Comparison of ENCODE assay signal across 25 mouse cellular contexts in genomic region chr11:23823244-23823643, GRCm38 (mm10). TPM values are rescaled to one million over a fixed set of nuclear protein-coding genes. Genes with fewer than 3 reads are reported as not detected.
DNase-seq lines count a peak whose midpoint lies in the region; ATAC-seq and TF ChIP-seq lines count a peak whose summit lies in the region.
"Had no signal": no experiment of that assay in that cellular context is flagged by ENCODE, and none has a peak within 500 bp of the region (broad histone marks: within the 10 kb centered on the region; RNA-seq: fewer than 3 reads in every experiment).

No protein-coding gene starts in this region.

- intact Hi-C loops in heart, postnatal 10 days (cut with DNase I) = no loop called here

- peak in 1 of 2 experiments; percentile 69 for DNase-seq in spleen, adult 2 months (ENCODE audit: low read depth in 1 of 2, low spot score in 2 of 2)
- no peak for DNase-seq in spleen, postnatal 4 days (ENCODE audit: low spot score in 2 of 2)
- peak; percentile 6 for DNase-seq in skeletal muscle tissue, adult 2 months (ENCODE audit: low read depth, low spot score)
- no peak for DNase-seq in gastrocnemius, adult 18-20 months (ENCODE audit: low spot score)
- no peak for DNase-seq in heart, postnatal 10 days
- no peak for DNase-seq in heart, adult 9 months (ENCODE audit: low spot score in 2 of 2)
- DNase-seq: cerebellum, adult 18-20 months; cerebellum, postnatal 25 days; gastrocnemius, postnatal 14 days; heart, adult 2 months; left cerebral cortex, postnatal 4 days; right cerebral cortex, postnatal 14 days; spleen, adult 18-20 months; thymus, adult 2 months had no signal

- TF ChIP-seq POLR2A in spleen, adult 2 months (IDR thresholded peaks at IDR 0.05; ENCODE audit: low read depth, low read length) = no peak

- WGBS in spleen, adult 2 months = 37% methylated on average over 3 of the region's 3 CpGs

- peaks cover 18% of the 10 kb centered on the region; the same call in 1 of the 2 replicates for H3K4me1 ChIP-seq in spleen, adult 2 months (ENCODE audit: control insufficient read depth, insufficient read depth, insufficient read length)
- H3K4me1 ChIP-seq: forebrain, embryonic 13.5 days; hindbrain, embryonic 10.5 days; limb, embryonic 15.5 days; midbrain, embryonic 12.5 days had no signal

- ATAC-seq in activated CD4-positive, CD25-positive, alpha-beta regulatory T cell, adult 4 months = peak; percentile 37
- peak; percentile 54 for ATAC-seq in inflammation-experienced regulatory T-cells, adult 6 months
- ATAC-seq: forebrain, embryonic 13.5 days; hindbrain, postnatal 0 days; intestine, postnatal 0 days; lung, postnatal 0 days had no signal

- no peak overlapping the region for H3K4me3 ChIP-seq in spleen, adult 2 months (ENCODE audit: extremely low read depth, insufficient read depth, insufficient read length)
- H3K4me3 ChIP-seq: forebrain, embryonic 13.5 days; heart, adult 2 months; hindbrain, embryonic 10.5 days; left cerebral cortex, adult 2 months; limb, embryonic 15.5 days; midbrain, embryonic 12.5 days had no signal

- no peaks in the 10 kb centered on the region for H3K27me3 ChIP-seq in spleen, adult 2 months (ENCODE audit: control insufficient read depth, insufficient read depth, low read length)
- H3K27me3 ChIP-seq: forebrain, embryonic 13.5 days; limb, embryonic 15.5 days; midbrain, embryonic 12.5 days had no signal

- peak overlapping the region; percentile 54; the same call in 1 of the 2 replicates for H3K27ac ChIP-seq in spleen, adult 2 months (ENCODE audit: insufficient read depth, low read length)
- H3K27ac ChIP-seq: forebrain, embryonic 13.5 days; heart, adult 2 months; hindbrain, embryonic 10.5 days; hindbrain, postnatal 0 days; left cerebral cortex, adult 2 months; limb, embryonic 15.5 days; midbrain, embryonic 12.5 days; stomach, postnatal 0 days had no signal

- no peak for TF ChIP-seq CTCF in spleen, adult 2 months (IDR thresholded peaks at IDR 0.05; ENCODE audit: extremely low read depth, insufficient read depth, insufficient read length, insufficient replicate concordance)

- H3K36me3 ChIP-seq in spleen, adult 2 months (ENCODE audit: control insufficient read depth, insufficient read depth, low read length) = no peaks in the 10 kb centered on the region
- H3K36me3 ChIP-seq: hindbrain, embryonic 10.5 days; limb, embryonic 15.5 days; midbrain, embryonic 12.5 days had no signal

RNA-seq across cellular contexts. Expression of gene Rel, which starts 52.5 kb away (rescaled TPM):
- polyA plus RNA-seq in spleen, adult 2 months (2012; rRNA removed) = 12.4 and 13.6 TPM in 2 replicates
- polyA plus RNA-seq in activated CD4-positive, CD25-positive, alpha-beta regulatory T cell, adult 4 months (2017; shearing (Covaris generic)) = 10 to 100 TPM; 19.5 to 23.8 TPM
- polyA plus RNA-seq in inflammation-experienced regulatory T-cells, adult 6 months (2017; shearing (Covaris generic)) = 10 to 100 TPM; 19.6 to 33.6 (median 22.1) TPM
- total RNA-seq in gastrocnemius, adult 18-20 months (2021) = 1 to 10 TPM; 3.5 to 4.2 TPM
- total RNA-seq in heart, postnatal 10 days (2021) = 10 to 100 TPM in 1 of 2 experiments, 1 to 10 TPM in 1; 9.5 to 10.3 TPM
